Mouse (Mus musculus) right cerebral cortex, postnatal 36 days (tissue): ENCODE measurements at regions not wholly inside any gene's neighbourhood (a gene's known extent, or its start where the extent isn't known, plus 50 kb on each side); places are given as distances from the start of the nearest gene placed in this dataset.

ENCODE experiments used
- DNase-seq, 2 experiments: peaks; one replicate each; pipeline ENCODE4 v3.0.0; 2022; ENCODE audit warnings: low spot score in 2 of 2, mixed read lengths in 1 of 2

- DNase-seq, result no peak
Observed at GRCm38 (mm10) chr5:33512253-33512884, 78.6 kb upstream of the Nkx1-1 start.

- DNase-seq, result no peak
Observed at GRCm38 (mm10) chr5:33511529-33512252, 77.9 kb upstream of the Nkx1-1 start.

GRCm38 (mm10) chr5:33505786-33506185, 72.0 kb upstream of the Nkx1-1 start:
- DNase-seq, result no peak

GRCm38 (mm10) chr5:33501735-33502495, 68.1 kb upstream of the Nkx1-1 start:
- no peak for DNase-seq

GRCm38 (mm10) chr5:33501211-33501610, 67.4 kb upstream of the Nkx1-1 start:
- DNase-seq, result no peak

- peak; percentile 63 to 72 for DNase-seq
Observed at GRCm38 (mm10) chr5:33495900-33496529, 62.2 kb upstream of the Nkx1-1 start.

- no peak for DNase-seq
Observed at GRCm38 (mm10) chr5:33495276-33495675, 61.5 kb upstream of the Nkx1-1 start.

GRCm38 (mm10) chr5:33492604-33493315, 59.0 kb upstream of the Nkx1-1 start:
- no peak for DNase-seq

- no peak for DNase-seq
Observed at GRCm38 (mm10) chr5:33489286-33489685, 55.5 kb upstream of the Nkx1-1 start.

GRCm38 (mm10) chr5:33488152-33488561, 54.4 kb upstream of the Nkx1-1 start:
- DNase-seq, result no peak

- DNase-seq, result no peak
Observed at GRCm38 (mm10) chr5:33485765-33486164, 52.0 kb upstream of the Nkx1-1 start.
